Mouse (Mus musculus) heart, embryonic 12.5 days (tissue): ENCODE data around the gene Zfp969. TPM values are rescaled to one million over a fixed set of nuclear protein-coding genes. Genes with fewer than 3 reads are reported as not detected.
"Not testable (repeated sequence)": the region's sequence is repeated elsewhere in the genome, so short reads cannot be mapped to it uniquely, and the experiment has no call there.

Experiments used
- ATAC-seq: fragments of 200-750 bp; cut with Nextera tagmentation; 2 replicates; pipeline ENCODE4 v1.8.0; 2017; ENCODE audit warnings: moderate TSS enrichment, moderate library complexity; ENCODE audit not compliant: insufficient number of reproducible peaks, low FRiP score
- H3K27ac ChIP-seq: fragments of 300-500 bp; sonication (generic); 2 replicates; pipeline ENCODE4 v1.5.1; 2016; ENCODE audit warnings: mild to moderate bottlenecking, moderate library complexity; ENCODE audit not compliant: poor library complexity, severe bottlenecking
- H3K27me3 ChIP-seq: fragments of 300-500 bp; sonication (generic); replicated peaks from 2 replicates; pipeline ENCODE4 v1.6.1; 2016; ENCODE audit warnings: mild to moderate bottlenecking, moderate library complexity
- H3K36me3 ChIP-seq: fragments of 300-500 bp; sonication (generic); 2 replicates; pipeline ENCODE4 v1.6.1; 2016; ENCODE audit warnings: mild to moderate bottlenecking, moderate library complexity
- H3K4me1 ChIP-seq: fragments of 300-500 bp; sonication (generic); replicated peaks from 2 replicates; pipeline ENCODE4 v1.6.1; 2016; ENCODE audit warnings: mild to moderate bottlenecking
- H3K4me2 ChIP-seq: fragments of 300-500 bp; sonication (generic); 2 replicates; pipeline ENCODE4 v1.6.1; 2016; ENCODE audit warnings: mild to moderate bottlenecking, moderate library complexity
- H3K4me3 ChIP-seq: fragments of 300-500 bp; sonication (generic); 2 replicates; pipeline ENCODE4 v1.5.1; 2016; ENCODE audit warnings: mild to moderate bottlenecking
- H3K9ac ChIP-seq: fragments of 300-500 bp; sonication (generic); 2 replicates; pipeline ENCODE4 v1.6.1; 2016; ENCODE audit warnings: mild to moderate bottlenecking, moderate library complexity
- H3K9me3 ChIP-seq: fragments of 300-500 bp; sonication (generic); replicated peaks from 2 replicates; pipeline ENCODE4 v1.6.1; 2016; ENCODE audit warnings: mild to moderate bottlenecking, moderate library complexity
- WGBS: fragments of 180-500 bp; shearing (Covaris S2); methylation state at CpG from one replicate; pipeline ENCODE4 v1.1.7; 2016; 5-methylcytosine and 5-hydroxymethylcytosine counted together
- polyA plus RNA-seq: library from polyadenylated mRNA; unstranded; fragments of >200 nt; fragmentation: Nextera tagmentation; extraction: Ambion mirVana; gene quantifications from 2 replicates; pipeline ENCODE4 v1.2.1, GENCODE M21; 2016

Gene Zfp969
- polyA plus RNA-seq, result 9.8 and 10.8 TPM in 2 replicates

- WGBS, result no CpG with 5 or more reads among the region's 9 CpGs
- not testable (repeated sequence) for H3K27ac ChIP-seq, H3K4me1 ChIP-seq, H3K27me3 ChIP-seq, H3K4me2 ChIP-seq, H3K36me3 ChIP-seq, ATAC-seq, H3K9ac ChIP-seq, H3K9me3 ChIP-seq, H3K4me3 ChIP-seq
Measured at GRCm38 (mm10) chr2:175703546-175703945, at the start of gene Zfp969. Zfp969 (minus strand) TSS chr2:175703646.

GRCm38 (mm10) chr2:175741237-175741636 lies 37.8 kb upstream of the Zfp969 start, which contains the start of gene Gm2007:
Gm2007 (plus strand) TSS chr2:175741537.
- H3K4me3 ChIP-seq, H3K4me2 ChIP-seq, H3K27me3 ChIP-seq, H3K27ac ChIP-seq, H3K9ac ChIP-seq, H3K9me3 ChIP-seq, H3K4me1 ChIP-seq, ATAC-seq, H3K36me3 ChIP-seq: not testable (repeated sequence)
- no CpG with 5 or more reads among the region's 2 CpGs for WGBS

- no CpG with 5 or more reads among the region's 2 CpGs for WGBS
- H3K4me1 ChIP-seq, H3K9me3 ChIP-seq, H3K36me3 ChIP-seq, H3K27ac ChIP-seq, H3K4me2 ChIP-seq, H3K4me3 ChIP-seq, ATAC-seq, H3K9ac ChIP-seq, H3K27me3 ChIP-seq: not testable (repeated sequence)
Measured at GRCm38 (mm10) chr2:175643678-175644077, 59.8 kb downstream of the Zfp969 start, which contains the start of gene Gm11007. Gm11007 (plus strand) TSS chr2:175643978.

Other genes starting within 250 kb of the Zfp969 start
- 7.7 and 8.3 TPM in 2 replicates for gene Zfp965, start 233.7 kb downstream of the Zfp969 start, polyA plus RNA-seq
- not detected in 2 replicates for gene Gm11007, start 59.7 kb downstream of the Zfp969 start, polyA plus RNA-seq
- gene Gm2007, start 37.9 kb upstream of the Zfp969 start, polyA plus RNA-seq, result not detected in 2 replicates
- gene Gm14288, start 97.4 kb upstream of the Zfp969 start, polyA plus RNA-seq, result 3.3 and 5.0 TPM in 2 replicates
- 16.2 and 18.6 TPM in 2 replicates for gene Gm6710, start 165.6 kb upstream of the Zfp969 start, polyA plus RNA-seq
- gene Zfp966, start 227.5 kb upstream of the Zfp969 start, polyA plus RNA-seq, result 2.5 and 3.0 TPM in 2 replicates